Mouse (Mus musculus) frontal cortex, postnatal 25 days (tissue): ENCODE data around the gene Gsdme.

Experiments used
- DNase-seq, 2 experiments: peaks; one replicate each; pipeline ENCODE4 v3.0.0; 2022; ENCODE audit warnings: low spot score in 2 of 2

Gene Gsdme

DNA sequence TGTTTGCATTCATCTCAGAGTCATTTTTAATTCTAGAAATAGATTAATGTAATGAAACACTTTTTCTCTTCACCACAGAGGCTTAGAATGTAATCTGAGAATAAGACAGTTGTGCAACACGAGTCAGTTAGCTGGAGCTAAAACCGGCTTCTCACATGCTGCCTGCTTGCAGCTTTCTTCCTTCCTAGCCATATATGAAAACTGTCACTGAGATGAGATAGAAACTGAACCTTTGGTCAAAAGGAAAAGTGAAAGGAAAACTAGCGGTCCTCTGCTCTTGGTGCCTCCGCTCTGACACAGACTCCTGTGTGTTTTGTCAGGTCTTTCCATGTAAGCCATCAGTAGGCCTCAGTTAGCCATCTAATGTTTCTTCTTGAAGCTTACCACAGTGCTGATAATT is 75.7 kb downstream of the Gsdme start:
- no peak for DNase-seq

GRCm38 (mm10) chr6:50180189-50180588 is 83.5 kb downstream of the Gsdme start:
- no peak for DNase-seq

GRCm38 (mm10) chr6:50175736-50176135 is 87.9 kb downstream of the Gsdme start:
- DNase-seq: no peak

GRCm38 (mm10) chr6:50169771-50170170 is 93.9 kb downstream of the Gsdme start:
- DNase-seq: no peak

DNA sequence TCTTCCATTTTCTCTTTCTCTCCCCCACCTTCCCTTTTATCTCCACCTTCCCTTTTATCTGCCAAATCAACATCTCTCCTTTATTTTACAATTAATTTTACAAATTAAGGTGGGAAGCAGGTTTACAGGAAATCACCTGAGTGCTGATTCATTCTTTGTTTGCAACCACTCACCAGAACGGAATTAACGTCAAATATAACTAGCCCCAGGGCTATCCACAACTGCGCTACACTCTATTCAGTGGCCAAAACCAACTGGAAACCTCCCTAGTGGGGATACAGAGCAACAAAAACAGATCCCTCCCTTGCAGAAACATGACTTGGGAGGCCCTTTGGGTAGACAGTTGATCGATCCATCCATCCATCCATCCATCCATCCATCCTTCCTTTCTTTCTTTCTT is 94.8 kb downstream of the Gsdme start:
- no peak for DNase-seq

GRCm38 (mm10) chr6:50163013-50163412 is 100.6 kb downstream of the Gsdme start:
- DNase-seq: no peak

DNA sequence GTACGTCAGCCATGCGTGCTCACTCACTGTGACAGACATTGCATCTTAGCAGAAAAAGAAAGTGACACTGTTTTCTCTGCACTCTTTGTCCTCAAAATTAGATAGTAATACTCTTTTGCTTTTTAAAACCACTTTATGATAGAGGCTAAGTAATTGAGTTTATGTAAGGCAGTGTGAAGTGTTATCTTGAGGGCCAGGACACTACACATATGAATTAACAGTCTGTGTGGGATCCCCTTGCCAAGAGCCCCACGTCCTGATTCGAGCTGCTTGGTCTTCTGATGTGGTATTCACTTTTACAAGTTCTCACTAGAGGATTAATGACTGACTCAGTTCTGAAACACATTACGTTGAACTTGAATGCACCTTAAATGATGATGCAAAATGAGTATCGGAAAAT is 103.8 kb downstream of the Gsdme start:
- no peak for DNase-seq

- DNase-seq: no peak
These were observed 114.3 kb downstream of the Gsdme start for GRCm38 (mm10) chr6:50149378-50149777.

DNA sequence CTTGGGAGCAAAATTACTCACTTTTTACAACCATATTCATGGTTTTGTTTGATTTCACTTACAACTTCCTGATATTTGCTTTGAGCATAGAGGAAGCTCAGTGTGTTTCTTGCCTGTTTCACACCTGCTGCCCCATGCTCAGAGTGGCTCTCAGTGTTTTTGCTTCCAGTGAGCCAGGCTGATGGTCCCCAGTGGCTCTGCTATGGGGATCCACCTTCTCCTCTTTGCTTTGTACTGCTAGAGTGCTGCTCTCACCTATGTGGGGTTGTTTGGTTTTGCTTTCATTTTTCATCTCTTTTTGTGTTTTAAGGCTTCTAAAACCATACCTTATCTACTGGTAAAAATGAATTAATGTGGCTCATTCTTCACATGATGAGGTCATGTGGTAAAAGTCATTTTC is 117.5 kb downstream of the Gsdme start:
- DNase-seq: no peak

DNA sequence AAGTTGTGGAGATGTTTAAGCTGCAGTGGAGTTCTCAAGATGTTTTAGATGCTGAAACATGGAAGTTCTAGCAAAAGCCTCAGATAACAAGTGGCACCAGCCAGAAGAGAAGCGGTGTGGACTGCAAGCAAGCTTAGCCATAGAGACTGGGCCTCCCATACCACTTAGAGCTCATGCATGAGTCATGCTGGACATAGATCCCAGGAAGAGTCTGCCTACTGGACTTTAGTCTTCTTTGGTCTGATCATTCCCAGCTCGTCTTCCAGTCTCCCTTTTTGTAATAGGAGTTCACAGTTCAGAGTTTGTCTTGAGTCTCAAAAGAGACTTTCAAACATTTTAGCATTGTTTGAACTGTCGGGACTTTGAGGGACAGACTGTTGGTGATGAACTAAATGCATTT is 124.1 kb downstream of the Gsdme start:
- no peak for DNase-seq
